Mouse (Mus musculus) liver, adult 2 months (tissue): ENCODE measurements around the gene Atmin. TPM values are rescaled to one million over a fixed set of nuclear protein-coding genes. Genes with fewer than 3 reads are reported as not detected.

ENCODE experiments used
- DNase-seq: peaks from one replicate; pipeline ENCODE4 v3.0.0-alpha.2; 2011; ENCODE audit warnings: low read depth, low spot score; ENCODE audit errors: extremely low read depth
- H3K27ac ChIP-seq: fragments of 200-500 bp; replicated peaks from 2 replicates; pipeline ENCODE4 v1.5.1; 2012; ENCODE audit warnings: low read depth, mild to moderate bottlenecking, control low read depth, inconsistent platforms, low read length; ENCODE audit not compliant: insufficient read depth
- H3K27me3 ChIP-seq: fragments of 200-500 bp; 2 replicates; pipeline ENCODE4 v1.6.1; 2012; ENCODE audit warnings: mild to moderate bottlenecking, moderate library complexity, low read length, inconsistent platforms; ENCODE audit not compliant: control insufficient read depth, insufficient read depth
- H3K36me3 ChIP-seq: fragments of 200-500 bp; 2 replicates; pipeline ENCODE4 v1.6.1; 2012; ENCODE audit warnings: low read length, inconsistent platforms; ENCODE audit not compliant: control insufficient read depth, insufficient read depth
- H3K4me1 ChIP-seq: fragments of 200-500 bp; 2 replicates; pipeline ENCODE4 v1.6.1; 2011; ENCODE audit warnings: low read length; ENCODE audit not compliant: control insufficient read depth, insufficient read depth
- H3K4me3 ChIP-seq: fragments of 200-500 bp; 2 replicates; pipeline ENCODE4 v1.5.1; 2011; ENCODE audit warnings: low read depth, mild to moderate bottlenecking, control low read depth, low read length, moderate library complexity; ENCODE audit not compliant: insufficient read depth
- H3K79me2 ChIP-seq: fragments of 200-500 bp; 2 replicates; pipeline ENCODE4 v1.6.1; 2012; ENCODE audit warnings: inconsistent platforms, mild to moderate bottlenecking, low read length, moderate library complexity; ENCODE audit not compliant: control insufficient read depth, insufficient read depth
- H3K9ac ChIP-seq: fragments of 200-500 bp; 2 replicates; pipeline ENCODE4 v1.6.1; 2012; ENCODE audit warnings: low read depth, mild to moderate bottlenecking, control low read depth, inconsistent platforms, low read length
- CTCF ChIP-seq: fragments of 200-500 bp; IDR thresholded peaks from 2 replicates; pipeline ENCODE4 v1.5.1; 2011; ENCODE audit warnings: low read depth, low read length, control low read depth
- POLR2A ChIP-seq: fragments of 200-500 bp; IDR thresholded peaks from 2 replicates; pipeline ENCODE4 v1.6.1; 2011; ENCODE audit warnings: low read length, control low read depth; ENCODE audit not compliant: insufficient read depth; ENCODE audit errors: extremely low read depth
- WGBS: fragments of 180-500 bp; shearing (Covaris S2); methylation state at CpG from one replicate; pipeline ENCODE4 v1.1.7; 2018; 5-methylcytosine and 5-hydroxymethylcytosine counted together
- polyA plus RNA-seq: library from polyadenylated mRNA; depleted of rRNA; stranded (reverse); fragments of >200 nt; gene quantifications from 2 replicates; pipeline ENCODE4 v1.2.3, GENCODE M21; 2012
- total RNA-seq: library from RNA; depleted of rRNA; stranded (reverse); fragments of >200 nt; gene quantifications from 2 replicates; pipeline ENCODE4 v1.2.3, GENCODE M21; 2014

Atmin gene
- total and polyA plus RNA-seq, 2 experiments: 2.9 to 4.1 TPM

- DNase-seq: no peak
- Histone ChIP-seq H3K9ac (no peak overlapping the region), H3K27me3 (no peaks in the 10 kb centered on the region), H3K4me1 (peaks cover 11% of the 10 kb centered on the region; the same call in 1 of the 2 replicates), H3K4me3 (no peak overlapping the region), H3K27ac (no peak overlapping the region), H3K79me2 (peaks cover 29% of the 10 kb centered on the region; the same call in 1 of the 2 replicates), H3K36me3 (no peaks in the 10 kb centered on the region)
- WGBS: 81% methylated on average over 9 of the region's 9 CpGs
- TF ChIP-seq CTCF: no peak
- TF ChIP-seq POLR2A: no peak
Observed at GRCm38 (mm10) chr8:116945169-116945910, 2.1 kb downstream of the Atmin start.

DNA sequence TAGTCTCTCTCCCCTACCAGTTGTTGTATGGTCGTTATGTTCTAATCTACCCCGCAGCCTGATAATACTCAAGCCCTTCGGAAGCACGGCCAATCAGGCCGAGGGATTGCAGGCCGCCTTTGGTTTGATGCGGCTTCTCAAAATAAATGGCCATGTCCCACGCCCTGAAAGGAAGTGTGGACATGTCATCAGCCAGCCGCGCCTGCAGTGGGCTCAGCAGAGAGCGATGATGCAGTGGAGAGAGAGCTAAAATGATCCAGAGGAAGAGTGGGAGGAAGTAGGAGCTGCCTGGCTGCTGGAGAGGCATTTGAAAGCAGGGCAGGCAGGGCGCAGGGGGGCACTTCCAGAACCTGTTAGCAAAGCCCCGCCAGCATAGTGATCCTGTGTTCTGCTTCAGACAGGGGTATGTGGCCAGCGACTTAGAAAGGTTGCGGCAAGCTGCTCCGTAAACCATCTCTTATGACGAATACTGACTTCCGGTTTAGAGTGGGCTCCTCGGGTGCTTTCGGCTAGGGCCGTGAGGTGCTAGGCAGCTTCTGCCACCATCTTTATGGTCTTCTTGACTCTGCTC, 3.2 kb downstream of the Atmin start:
- H3K9ac ChIP-seq: no peak overlapping the region
- peaks cover 31% of the 10 kb centered on the region; the same call in 1 of the 2 replicates for H3K79me2 ChIP-seq
- H3K4me3 ChIP-seq: peak overlapping the region; percentile 21
- H3K27ac ChIP-seq: 0 out of 2 replicates have a peak overlapping the region, but pooled peaks have one; percentile 6
- no peaks in the 10 kb centered on the region for H3K27me3 ChIP-seq
- H3K4me1 ChIP-seq: peaks cover 11% of the 10 kb centered on the region; the same call in 1 of the 2 replicates
- H3K36me3 ChIP-seq: no peaks in the 10 kb centered on the region
- 73% methylated on average over 21 of the region's 21 CpGs for whole genome bisulfite sequencing
- DNase-seq: no peak
- TF ChIP-seq POLR2A (no peak), CTCF (no peak)

DNA sequence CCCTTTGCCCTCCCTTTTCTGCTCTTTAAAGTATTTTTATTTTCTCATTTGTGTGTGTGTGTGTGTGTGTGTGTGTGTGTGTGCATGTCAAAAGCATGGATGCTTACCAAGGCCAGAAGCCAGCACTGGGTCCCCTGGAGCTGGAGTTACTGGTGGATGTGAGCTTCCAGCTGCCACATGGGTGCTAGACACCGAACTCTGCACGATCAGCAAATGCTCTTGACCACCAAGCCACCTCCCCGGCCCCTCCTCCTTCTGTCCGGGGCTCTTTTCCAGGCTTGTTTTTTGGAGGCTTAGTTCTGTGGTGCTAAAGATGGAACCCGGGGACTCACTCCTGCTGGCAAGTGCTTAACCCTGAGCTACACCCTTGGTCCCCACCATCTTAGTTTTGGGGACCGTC, 3.7 kb downstream of the Atmin start:
- no peak overlapping the region for H3K4me3 ChIP-seq
- no peak overlapping the region for H3K27ac ChIP-seq
- no peaks in the 10 kb centered on the region for H3K36me3 ChIP-seq
- peaks cover 31% of the 10 kb centered on the region; the same call in 1 of the 2 replicates for H3K79me2 ChIP-seq
- DNase-seq: no peak
- no peak overlapping the region for H3K9ac ChIP-seq
- TF ChIP-seq POLR2A (no peak), CTCF (no peak)
- 64% methylated on average over 6 of the region's 6 CpGs for WGBS
- no peaks in the 10 kb centered on the region for H3K27me3 ChIP-seq
- peaks cover 11% of the 10 kb centered on the region; the same call in 1 of the 2 replicates for H3K4me1 ChIP-seq

DNA sequence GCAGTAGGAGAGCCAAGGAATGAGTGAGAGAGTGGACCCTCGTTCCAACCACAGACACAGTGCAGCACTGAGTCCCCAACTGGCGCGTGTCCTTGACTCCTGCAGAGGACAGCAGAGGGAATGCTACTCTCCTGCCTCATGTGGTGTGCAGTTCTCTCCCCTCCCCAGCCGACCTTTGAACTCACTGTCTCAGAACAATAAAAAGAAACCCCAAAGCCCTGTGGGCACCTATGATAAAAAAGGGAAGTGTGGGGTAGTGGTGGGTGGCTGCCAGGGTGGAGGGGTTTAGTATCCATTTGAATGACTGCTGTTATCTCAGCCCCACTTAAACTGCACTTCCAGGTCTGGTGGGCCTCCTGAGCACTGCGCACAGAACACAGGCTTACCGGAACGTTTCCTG, 4.4 kb downstream of the Atmin start:
- H3K36me3 ChIP-seq: no peaks in the 10 kb centered on the region
- H3K9ac ChIP-seq: no peak overlapping the region
- H3K4me1 ChIP-seq: peaks cover 11% of the 10 kb centered on the region; the same call in 1 of the 2 replicates
- DNase-seq: no peak
- no peaks in the 10 kb centered on the region for H3K27me3 ChIP-seq
- WGBS: 82% methylated on average over 7 of the region's 7 CpGs
- TF ChIP-seq POLR2A (no peak), CTCF (no peak)
- H3K79me2 ChIP-seq: peaks cover 31% of the 10 kb centered on the region; the same call in 1 of the 2 replicates
- no peak overlapping the region for H3K27ac ChIP-seq
- no peak overlapping the region for H3K4me3 ChIP-seq

GRCm38 (mm10) chr8:116951369-116951768, 8.2 kb downstream of the Atmin start:
- no peak overlapping the region for H3K9ac ChIP-seq
- DNase-seq: no peak
- 73% methylated on average over 5 of the region's 5 CpGs for WGBS
- H3K27ac ChIP-seq: no peak overlapping the region
- TF ChIP-seq CTCF: no peak
- no peak for TF ChIP-seq POLR2A
- no peak overlapping the region for H3K4me3 ChIP-seq
- H3K27me3 ChIP-seq: no peaks in the 10 kb centered on the region
- peaks cover 7% of the 10 kb centered on the region for H3K36me3 ChIP-seq
- H3K79me2 ChIP-seq: peaks cover 10% of the 10 kb centered on the region; the same call in 1 of the 2 replicates
- H3K4me1 ChIP-seq: no peaks in the 10 kb centered on the region

- Histone ChIP-seq H3K4me1 (no peaks in the 10 kb centered on the region), H3K9ac (no peak overlapping the region), H3K27me3 (no peaks in the 10 kb centered on the region), H3K36me3 (peaks cover 7% of the 10 kb centered on the region), H3K4me3 (no peak overlapping the region), H3K27ac (no peak overlapping the region), H3K79me2 (peaks cover 10% of the 10 kb centered on the region; the same call in 1 of the 2 replicates)
- no peak for TF ChIP-seq CTCF
- no peak for TF ChIP-seq POLR2A
- WGBS: 81% methylated on average over 2 of the region's 2 CpGs
- DNase-seq: no peak
Observed at GRCm38 (mm10) chr8:116951778-116952177, 8.6 kb downstream of the Atmin start.
